Mouse (Mus musculus) ES-Bruce4 (cell line): ENCODE measurements at regions not wholly inside any gene's neighbourhood (a gene's known extent, or its start where the extent isn't known, plus 50 kb on each side); places are given as distances from the start of the nearest gene placed in this dataset.

ENCODE experiments used
- CTCF ChIP-seq: IDR thresholded peaks from one replicate; pipeline ENCODE4 v1.8.1; 2011; ENCODE audit warnings: low read depth, low read length
- EP300 ChIP-seq: IDR thresholded peaks from 2 replicates; pipeline ENCODE4 v1.6.1; 2011; ENCODE audit warnings: low read depth, low read length; ENCODE audit not compliant: insufficient read depth

GRCm38 (mm10) chr6:98631269-98631668 lies 288.7 kb upstream of the Gm765 start:
- TF ChIP-seq CTCF (no peak), EP300 (no peak)
